Mouse (Mus musculus) lung, postnatal 0 days (tissue): ENCODE data around the gene Olfr523.

Experiments
- CTCF ChIP-seq: IDR thresholded peaks from 2 replicates; pipeline ENCODE4 v1.5.1; 2016; ENCODE audit warnings: antibody characterized with exemption, mild to moderate bottlenecking
- EP300 ChIP-seq: IDR thresholded peaks from 2 replicates; pipeline ENCODE4 v1.6.1; 2016; ENCODE audit warnings: antibody characterized with exemption, mild to moderate bottlenecking, control low read depth

DNA sequence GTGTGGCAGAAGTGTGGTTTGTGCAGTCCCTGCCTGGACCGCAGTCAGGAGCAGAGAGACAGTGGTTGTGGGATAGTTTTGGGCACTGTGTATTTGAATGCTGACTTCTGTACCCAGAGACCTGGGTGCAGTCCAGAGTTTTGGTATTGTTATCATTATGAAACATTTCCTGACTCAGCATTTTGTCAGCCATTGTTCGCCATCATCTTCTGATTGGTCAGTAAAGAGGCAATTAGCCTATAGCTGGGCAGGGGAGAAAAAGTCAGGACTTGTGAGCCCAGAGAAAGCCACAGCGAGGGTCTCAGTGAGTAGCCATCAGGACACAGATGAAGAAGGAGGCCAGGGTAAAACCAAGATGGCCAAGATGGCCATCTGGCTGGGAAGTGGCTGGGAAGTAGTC is 12.7 kb upstream of the Olfr523 start:
- TF ChIP-seq CTCF (no peak), EP300 (no peak)
